Mouse (Mus musculus): ENCODE results near the gene Hhat. TPM values are rescaled to one million over a fixed set of nuclear protein-coding genes. Genes with fewer than 3 reads are reported as not detected.
A peak's percentile ranks its signal among the peaks of the same experiment; 100 is the strongest.

Hhat gene
- total and polyA plus RNA-seq, 2 experiments from 2014 or later: 3.5 to 5.4 TPM

DNA sequence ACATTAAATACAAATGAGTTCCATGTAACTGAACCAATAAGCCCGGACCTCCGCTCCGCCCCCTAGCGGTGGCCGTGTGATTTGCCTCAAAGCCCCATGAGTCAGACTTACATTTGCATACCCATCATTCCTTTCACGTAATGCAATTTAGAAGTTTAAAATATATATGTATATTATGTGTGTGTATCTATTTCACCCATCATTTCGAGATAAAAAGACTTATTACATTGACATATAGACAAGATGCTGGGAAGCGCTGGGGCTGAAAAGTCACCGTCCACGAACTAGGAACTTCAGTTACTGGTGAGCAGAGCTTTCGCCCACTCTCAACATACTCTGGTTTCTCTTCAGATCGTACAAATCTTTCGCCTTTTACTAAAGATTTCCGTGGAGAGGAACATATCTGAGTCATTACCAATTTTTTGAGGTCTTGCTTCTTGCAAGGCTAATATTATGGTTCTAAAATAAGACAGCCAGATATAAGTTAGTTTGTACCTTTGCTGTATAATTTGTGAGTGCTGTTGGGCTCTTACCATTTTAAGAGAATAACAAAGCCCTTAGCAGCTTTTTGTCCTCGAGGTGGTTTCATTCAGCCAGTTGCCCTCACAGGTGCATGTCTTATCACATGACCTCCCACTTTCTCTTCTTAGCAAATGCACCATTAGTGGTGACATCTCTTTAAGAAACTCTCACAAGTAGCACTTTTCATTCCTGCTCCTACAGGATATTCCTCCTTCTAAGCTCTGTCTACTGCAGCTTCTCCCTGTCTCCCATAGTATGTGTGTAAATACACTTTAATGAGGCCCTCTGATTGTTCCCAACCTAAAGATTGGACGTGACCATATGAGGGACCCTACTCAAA lies 25.6 kb downstream of the Hhat start:
- H3K4me1 ChIP-seq (ENCODE audit: insufficient read depth, low read length): no peaks in the 10 kb centered on the region
- no peak for ATAC-seq
- no peak overlapping the region for H3K27ac ChIP-seq
- WGBS: 14% methylated on average over 16 of the region's 16 CpGs
- no peaks in the 10 kb centered on the region for H3K36me3 ChIP-seq (ENCODE audit: insufficient read depth, low read length)
- H3K27me3 ChIP-seq (ENCODE audit: insufficient read depth, low read length): no peaks in the 10 kb centered on the region
- TF ChIP-seq CTCF (IDR thresholded peaks at IDR 0.05; ENCODE audit: low read depth): peak; percentile 62
- no peak overlapping the region for H3K9ac ChIP-seq (replicated peaks; ENCODE audit: low read length)
- DNase-seq (ENCODE audit: low spot score): no peak
- no peaks in the 10 kb centered on the region for H3K9me3 ChIP-seq (ENCODE audit: low read length)
- no peak overlapping the region for H3K4me2 ChIP-seq (ENCODE audit: low read depth, low read length)
- no peak overlapping the region for H3K4me3 ChIP-seq (ENCODE audit: low read length)

- 68% methylated on average over 3 of the region's 3 CpGs for WGBS
Observed at GRCm38 (mm10) chr1:192744880-192745239, 26.2 kb downstream of the Hhat start.

GRCm38 (mm10) chr1:192742394-192743251 lies 28.4 kb downstream of the Hhat start:
- no peak overlapping the region for H3K9ac ChIP-seq (replicated peaks; ENCODE audit: low read length)
- H3K27ac ChIP-seq: no peak overlapping the region
- H3K27me3 ChIP-seq (ENCODE audit: insufficient read depth, low read length): no peaks in the 10 kb centered on the region
- DNase-seq (ENCODE audit: low spot score) (no peak), ATAC-seq (no peak)
- no peaks in the 10 kb centered on the region for H3K4me1 ChIP-seq (ENCODE audit: insufficient read depth, low read length)
- H3K4me3 ChIP-seq (ENCODE audit: low read length): no peak overlapping the region
- WGBS: 81% methylated on average over 7 of the region's 7 CpGs
- no peak overlapping the region for H3K4me2 ChIP-seq (ENCODE audit: low read depth, low read length)
- H3K36me3 ChIP-seq (ENCODE audit: insufficient read depth, low read length): no peaks in the 10 kb centered on the region
- no peaks in the 10 kb centered on the region for H3K9me3 ChIP-seq (ENCODE audit: low read length)
- no peak for TF ChIP-seq CTCF (IDR thresholded peaks at IDR 0.05; ENCODE audit: low read depth)

More at GRCm38 (mm10) chr1:192744880-192745239, 26.2 kb downstream of the Hhat start:
- H3K27ac ChIP-seq: no peak overlapping the region
- no peaks in the 10 kb centered on the region for H3K9me3 ChIP-seq (ENCODE audit: low read length)
- no peak overlapping the region for H3K4me3 ChIP-seq (ENCODE audit: low read length)
- H3K4me2 ChIP-seq (ENCODE audit: low read depth, low read length): no peak overlapping the region
- H3K36me3 ChIP-seq (ENCODE audit: insufficient read depth, low read length): no peaks in the 10 kb centered on the region
- DNase-seq (ENCODE audit: low spot score) (no peak), ATAC-seq (no peak)
- H3K4me1 ChIP-seq (ENCODE audit: insufficient read depth, low read length): no peaks in the 10 kb centered on the region
- no peak overlapping the region for H3K9ac ChIP-seq (replicated peaks; ENCODE audit: low read length)
- no peak for TF ChIP-seq CTCF (IDR thresholded peaks at IDR 0.05; ENCODE audit: low read depth)
- no peaks in the 10 kb centered on the region for H3K27me3 ChIP-seq (ENCODE audit: insufficient read depth, low read length)

- no peak overlapping the region for H3K4me3 ChIP-seq (ENCODE audit: low read length)
- DNase-seq (ENCODE audit: low spot score) (no peak), ATAC-seq (no peak)
- no peak for TF ChIP-seq CTCF (IDR thresholded peaks at IDR 0.05; ENCODE audit: low read depth)
- 96% methylated on average over 2 of the region's 2 CpGs for WGBS
- no peak overlapping the region for H3K27ac ChIP-seq
- no peaks in the 10 kb centered on the region for H3K9me3 ChIP-seq (ENCODE audit: low read length)
- no peak overlapping the region for H3K4me2 ChIP-seq (ENCODE audit: low read depth, low read length)
- no peak overlapping the region for H3K9ac ChIP-seq (replicated peaks; ENCODE audit: low read length)
- no peaks in the 10 kb centered on the region for H3K27me3 ChIP-seq (ENCODE audit: insufficient read depth, low read length)
- no peaks in the 10 kb centered on the region for H3K36me3 ChIP-seq (ENCODE audit: insufficient read depth, low read length)
- no peaks in the 10 kb centered on the region for H3K4me1 ChIP-seq (ENCODE audit: insufficient read depth, low read length)
Observed at GRCm38 (mm10) chr1:192741896-192742295, 29.1 kb downstream of the Hhat start.

DNA sequence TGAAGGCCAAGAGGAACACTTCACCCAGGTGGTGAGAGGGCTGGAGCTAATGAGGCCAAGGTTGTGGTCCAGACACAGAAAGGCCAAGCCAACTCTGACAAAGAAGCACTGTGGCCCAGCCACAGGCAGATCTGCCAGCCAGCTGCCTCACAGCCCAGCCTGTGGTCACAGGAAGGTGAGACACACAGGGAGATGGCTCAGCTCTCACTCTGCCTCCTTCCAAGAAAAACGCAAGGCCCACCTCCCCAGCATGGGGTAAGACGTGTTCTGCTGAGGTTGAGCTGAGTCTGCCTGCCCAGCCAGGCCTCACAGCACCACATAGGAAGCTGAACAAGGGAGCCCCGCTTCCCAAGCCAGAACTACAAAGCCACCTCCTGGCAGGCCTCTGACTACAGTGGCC lies 34.5 kb downstream of the Hhat start:
- Histone ChIP-seq H3K9me3 (ENCODE audit: low read length) (no peaks in the 10 kb centered on the region), H3K4me3 (ENCODE audit: low read length) (no peak overlapping the region), H3K4me2 (ENCODE audit: low read depth, low read length) (no peak overlapping the region), H3K36me3 (ENCODE audit: insufficient read depth, low read length) (no peaks in the 10 kb centered on the region), H3K27me3 (ENCODE audit: insufficient read depth, low read length) (no peaks in the 10 kb centered on the region), H3K4me1 (ENCODE audit: insufficient read depth, low read length) (no peaks in the 10 kb centered on the region), H3K9ac (replicated peaks; ENCODE audit: low read length) (no peak overlapping the region), H3K27ac (no peak overlapping the region)
- 22% methylated on average over 3 of the region's 3 CpGs for WGBS
- DNase-seq (ENCODE audit: low spot score) (no peak), ATAC-seq (peak; percentile 29; the same call in 1 of the 2 replicates)
- TF ChIP-seq CTCF (IDR thresholded peaks at IDR 0.05; ENCODE audit: low read depth): no peak

DNA sequence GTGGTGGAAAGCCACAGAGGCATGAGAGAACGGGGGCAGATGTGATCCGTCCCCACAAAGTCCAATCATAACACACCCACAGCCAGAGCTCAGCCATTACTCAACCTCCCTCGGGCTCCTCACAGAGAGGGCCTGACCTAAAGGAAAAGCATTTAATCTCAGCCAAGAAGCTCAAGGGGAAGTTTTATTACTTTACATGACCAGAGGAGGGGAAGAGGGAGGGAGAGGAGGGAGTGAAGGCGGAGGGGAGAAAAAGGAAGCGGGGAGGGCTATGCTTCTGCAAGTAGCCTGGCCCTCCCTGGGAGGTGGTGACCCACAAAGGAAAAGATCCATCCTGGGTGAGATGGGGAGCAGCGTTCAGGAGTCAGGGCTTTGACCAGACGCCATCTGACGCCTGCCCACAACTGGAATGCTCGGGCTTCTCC lies 35.0 kb downstream of the Hhat start:
- ATAC-seq: no peak
- DNase-seq (ENCODE audit: low spot score): no peak
- H3K9me3 ChIP-seq (ENCODE audit: low read length): no peaks in the 10 kb centered on the region
- no peaks in the 10 kb centered on the region for H3K36me3 ChIP-seq (ENCODE audit: insufficient read depth, low read length)
- TF ChIP-seq CTCF (IDR thresholded peaks at IDR 0.05; ENCODE audit: low read depth): no peak
- H3K4me2 ChIP-seq (ENCODE audit: low read depth, low read length): no peak overlapping the region
- no peaks in the 10 kb centered on the region for H3K27me3 ChIP-seq (ENCODE audit: insufficient read depth, low read length)
- H3K27ac ChIP-seq: no peak overlapping the region
- H3K9ac ChIP-seq (replicated peaks; ENCODE audit: low read length): no peak overlapping the region
- no peaks in the 10 kb centered on the region for H3K4me1 ChIP-seq (ENCODE audit: insufficient read depth, low read length)
- WGBS: 63% methylated on average over 9 of the region's 9 CpGs
- no peak overlapping the region for H3K4me3 ChIP-seq (ENCODE audit: low read length)
